Mouse (Mus musculus) kidney, embryonic 15.5 days (tissue): ENCODE measurements around the gene Arid5b. TPM values are rescaled to one million over a fixed set of nuclear protein-coding genes. Genes with fewer than 3 reads are reported as not detected.

Experiments used
- ATAC-seq: fragments of 200-750 bp; cut with Nextera tagmentation; replicated peaks from 2 replicates; pipeline ENCODE4 v1.8.0; 2017; ENCODE audit warnings: moderate TSS enrichment; ENCODE audit not compliant: low FRiP score
- H3K27ac ChIP-seq: fragments of 300-500 bp; sonication (generic); 2 replicates; pipeline ENCODE4 v1.5.1; 2015; ENCODE audit warnings: mild to moderate bottlenecking, inconsistent platforms
- H3K27me3 ChIP-seq: fragments of 300-500 bp; sonication (generic); 2 replicates; pipeline ENCODE4 v1.6.1; 2015; ENCODE audit warnings: inconsistent platforms
- H3K36me3 ChIP-seq: fragments of 300-500 bp; sonication (generic); 2 replicates; pipeline ENCODE4 v1.6.1; 2015; ENCODE audit warnings: inconsistent platforms
- H3K4me1 ChIP-seq: fragments of 300-500 bp; sonication (generic); 2 replicates; pipeline ENCODE4 v1.6.1; 2015; ENCODE audit warnings: inconsistent platforms
- H3K4me2 ChIP-seq: fragments of 300-500 bp; sonication (generic); 2 replicates; pipeline ENCODE4 v1.6.1; 2015; ENCODE audit warnings: moderate library complexity, mild to moderate bottlenecking, inconsistent platforms
- H3K4me3 ChIP-seq: fragments of 300-500 bp; sonication (generic); replicated peaks from 2 replicates; pipeline ENCODE4 v1.5.1; 2015; ENCODE audit warnings: mild to moderate bottlenecking, inconsistent platforms
- H3K9ac ChIP-seq: fragments of 300-500 bp; sonication (generic); 2 replicates; pipeline ENCODE4 v1.6.1; 2015; ENCODE audit warnings: mild to moderate bottlenecking, inconsistent platforms
- H3K9me3 ChIP-seq: fragments of 300-500 bp; sonication (generic); replicated peaks from 2 replicates; pipeline ENCODE4 v1.6.1; 2016; ENCODE audit warnings: inconsistent platforms
- WGBS: fragments of 180-500 bp; shearing (Covaris S2); methylation state at CpG from one replicate; pipeline ENCODE4 v1.1.7; 2015; ENCODE audit warnings: mixed read lengths; 5-methylcytosine and 5-hydroxymethylcytosine counted together
- polyA plus RNA-seq: library from polyadenylated mRNA; unstranded; fragments of >200 nt; fragmentation: Nextera tagmentation; extraction: Ambion mirVana; gene quantifications from 2 replicates; pipeline ENCODE4 v1.2.1, GENCODE M21; 2015

Arid5b gene
- polyA plus RNA-seq, 1 experiment from 2014 or later = 38.6 TPM

DNA sequence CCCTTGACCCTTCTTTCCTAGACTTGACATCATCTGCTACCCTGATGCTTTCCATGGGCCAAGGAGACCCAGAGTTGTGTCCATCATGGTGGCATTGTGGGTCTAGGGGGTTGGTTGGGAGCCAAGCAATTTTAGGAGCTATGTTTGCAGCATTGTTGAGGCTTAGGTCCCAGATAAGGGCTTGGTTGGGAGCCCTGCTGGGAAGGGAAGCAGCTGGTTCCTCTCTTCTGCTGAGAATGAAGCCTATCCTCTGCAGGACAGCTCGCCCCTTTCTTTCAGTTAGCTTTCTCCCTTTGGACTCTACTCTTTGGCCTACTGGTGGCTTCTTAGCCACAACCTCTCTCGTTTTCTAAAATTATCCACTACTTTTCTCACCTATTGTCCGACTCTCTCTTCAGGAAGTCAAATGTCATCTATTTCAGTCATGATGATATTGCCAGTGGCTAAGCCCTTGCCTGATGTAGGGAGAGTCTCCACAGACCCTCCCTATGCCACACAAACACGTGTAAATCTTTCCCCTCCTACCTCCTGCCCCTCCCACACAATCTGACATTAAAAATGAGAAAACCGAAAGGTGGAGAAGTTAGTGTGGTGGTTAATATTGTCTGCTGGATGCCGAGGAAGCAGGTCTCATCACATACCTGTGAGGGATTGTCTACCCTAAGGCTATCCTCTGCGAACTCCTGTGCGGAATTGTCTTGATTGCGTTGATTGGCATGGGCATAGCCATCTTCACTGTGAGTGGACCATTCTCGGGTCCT is 198.4 kb downstream of the Arid5b start:
- WGBS = 79% methylated on average over 10 of the region's 10 CpGs

GRCm38 (mm10) chr10:68078708-68079107 is 199.8 kb downstream of the Arid5b start:
- H3K9me3 ChIP-seq = no peaks in the 10 kb centered on the region
- no peak for ATAC-seq
- H3K9ac ChIP-seq = no peak overlapping the region
- no peak overlapping the region for H3K4me2 ChIP-seq
- no peak overlapping the region for H3K4me3 ChIP-seq
- H3K36me3 ChIP-seq = no peaks in the 10 kb centered on the region
- H3K27ac ChIP-seq = no peak overlapping the region
- H3K27me3 ChIP-seq = no peaks in the 10 kb centered on the region
- WGBS = 95% methylated on average over 3 of the region's 3 CpGs
- peaks cover 4% of the 10 kb centered on the region; the same call in 1 of the 2 replicates for H3K4me1 ChIP-seq

More for the DNA sequence above, 198.4 kb downstream of the Arid5b start:
- Histone ChIP-seq H3K9me3 (no peaks in the 10 kb centered on the region), H3K27ac (no peak overlapping the region), H3K36me3 (no peaks in the 10 kb centered on the region), H3K4me1 (no peaks in the 10 kb centered on the region), H3K4me3 (no peak overlapping the region), H3K9ac (no peak overlapping the region), H3K4me2 (no peak overlapping the region), H3K27me3 (no peaks in the 10 kb centered on the region)
- no peak for ATAC-seq

- no peak overlapping the region for H3K9ac ChIP-seq
- WGBS = 92% methylated on average over 5 of the region's 5 CpGs
- H3K9me3 ChIP-seq = no peaks in the 10 kb centered on the region
- H3K4me3 ChIP-seq = no peak overlapping the region
- no peak for ATAC-seq
- no peaks in the 10 kb centered on the region for H3K36me3 ChIP-seq
- H3K4me2 ChIP-seq = no peak overlapping the region
- no peaks in the 10 kb centered on the region for H3K27me3 ChIP-seq
- peaks cover 4% of the 10 kb centered on the region; the same call in 1 of the 2 replicates for H3K4me1 ChIP-seq
- H3K27ac ChIP-seq = no peak overlapping the region
These were observed 203.4 kb downstream of the Arid5b start for GRCm38 (mm10) chr10:68075181-68075580.

GRCm38 (mm10) chr10:68074291-68074690 is 204.2 kb downstream of the Arid5b start:
- 88% methylated on average over 12 of the region's 12 CpGs for WGBS
- Histone ChIP-seq H3K4me1 (peaks cover 4% of the 10 kb centered on the region; the same call in 1 of the 2 replicates), H3K36me3 (no peaks in the 10 kb centered on the region), H3K27ac (no peak overlapping the region), H3K4me3 (no peak overlapping the region), H3K4me2 (no peak overlapping the region), H3K9me3 (no peaks in the 10 kb centered on the region), H3K27me3 (no peaks in the 10 kb centered on the region), H3K9ac (no peak overlapping the region)
- no peak for ATAC-seq

- Histone ChIP-seq H3K9me3 (no peaks in the 10 kb centered on the region), H3K4me3 (no peak overlapping the region), H3K27ac (no peak overlapping the region), H3K36me3 (no peaks in the 10 kb centered on the region), H3K4me1 (peaks cover 4% of the 10 kb centered on the region; the same call in 1 of the 2 replicates), H3K27me3 (no peaks in the 10 kb centered on the region), H3K4me2 (no peak overlapping the region), H3K9ac (no peak overlapping the region)
- 90% methylated on average over 4 of the region's 4 CpGs for WGBS
- no peak for ATAC-seq
These were observed 205.9 kb downstream of the Arid5b start for GRCm38 (mm10) chr10:68072626-68073025.

DNA sequence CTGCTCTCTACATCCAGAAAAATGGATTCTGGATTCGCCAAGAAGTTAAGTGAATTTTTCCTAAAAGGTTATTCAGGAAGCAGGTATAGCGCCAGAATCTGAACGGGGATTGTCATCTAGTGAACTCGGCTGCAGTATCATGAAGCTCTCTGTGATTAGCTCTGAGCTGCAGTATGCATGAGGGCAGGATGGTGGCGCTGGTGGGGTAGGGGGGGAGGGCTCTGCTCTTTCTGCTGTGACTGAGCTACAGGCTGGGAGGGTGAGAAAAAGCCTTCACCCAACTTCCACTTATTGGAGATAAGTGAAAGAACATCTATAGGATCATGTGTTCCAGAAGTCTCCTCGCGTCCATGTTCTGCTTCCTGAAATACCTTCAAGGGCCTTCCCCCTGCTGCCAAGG is 207.5 kb downstream of the Arid5b start:
- H3K27ac ChIP-seq = no peak overlapping the region
- no peak overlapping the region for H3K9ac ChIP-seq
- no peaks in the 10 kb centered on the region for H3K9me3 ChIP-seq
- H3K27me3 ChIP-seq = no peaks in the 10 kb centered on the region
- H3K4me3 ChIP-seq = no peak overlapping the region
- 90% methylated on average over 7 of the region's 7 CpGs for WGBS
- no peaks in the 10 kb centered on the region for H3K36me3 ChIP-seq
- no peak overlapping the region for H3K4me2 ChIP-seq
- H3K4me1 ChIP-seq = peaks cover 4% of the 10 kb centered on the region; the same call in 1 of the 2 replicates
- ATAC-seq = no peak

DNA sequence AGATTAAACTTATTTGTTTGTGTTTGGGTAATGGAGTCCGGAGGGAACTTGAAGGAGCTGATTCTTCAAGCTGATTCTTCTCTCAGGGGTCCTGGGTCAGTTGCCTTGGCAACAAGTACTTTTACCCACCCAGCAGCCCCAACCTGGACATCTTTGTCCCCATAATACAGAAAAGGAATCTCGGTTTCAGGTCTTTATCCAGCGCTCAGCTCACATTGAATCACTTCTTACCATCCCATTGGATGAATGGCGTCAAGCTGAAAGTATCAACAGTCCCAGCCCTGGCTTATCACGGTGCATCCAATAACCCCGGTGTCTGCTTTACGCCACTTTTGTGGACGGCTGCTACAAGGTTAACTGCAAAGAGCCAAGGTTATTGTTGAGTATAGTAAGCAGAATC is 210.1 kb downstream of the Arid5b start:
- WGBS = 87% methylated on average over 8 of the region's 8 CpGs
- peaks cover 3% of the 10 kb centered on the region; the same call in 1 of the 2 replicates for H3K4me1 ChIP-seq
- H3K9ac ChIP-seq = no peak overlapping the region
- H3K4me2 ChIP-seq = no peak overlapping the region
- no peaks in the 10 kb centered on the region for H3K9me3 ChIP-seq
- H3K4me3 ChIP-seq = no peak overlapping the region
- no peak overlapping the region for H3K27ac ChIP-seq
- no peaks in the 10 kb centered on the region for H3K27me3 ChIP-seq
- no peak for ATAC-seq
- no peaks in the 10 kb centered on the region for H3K36me3 ChIP-seq

- 86% methylated on average over 5 of the region's 5 CpGs for whole genome bisulfite sequencing
- peaks cover 3% of the 10 kb centered on the region; the same call in 1 of the 2 replicates for H3K4me1 ChIP-seq
- no peak overlapping the region for H3K9ac ChIP-seq
- no peak overlapping the region for H3K4me2 ChIP-seq
- H3K4me3 ChIP-seq = no peak overlapping the region
- H3K27ac ChIP-seq = no peak overlapping the region
- no peaks in the 10 kb centered on the region for H3K27me3 ChIP-seq
- ATAC-seq = no peak
- H3K9me3 ChIP-seq = no peaks in the 10 kb centered on the region
- no peaks in the 10 kb centered on the region for H3K36me3 ChIP-seq
These were observed 210.6 kb downstream of the Arid5b start for GRCm38 (mm10) chr10:68067961-68068360.

- no peaks in the 10 kb centered on the region for H3K36me3 ChIP-seq
- no peaks in the 10 kb centered on the region for H3K9me3 ChIP-seq
- no peak overlapping the region for H3K4me2 ChIP-seq
- no peaks in the 10 kb centered on the region for H3K27me3 ChIP-seq
- WGBS = 84% methylated on average over 5 of the region's 5 CpGs
- no peak overlapping the region for H3K27ac ChIP-seq
- ATAC-seq = no peak
- no peak overlapping the region for H3K9ac ChIP-seq
- no peak overlapping the region for H3K4me3 ChIP-seq
- peaks cover 4% of the 10 kb centered on the region for H3K4me1 ChIP-seq
These were observed 212.4 kb downstream of the Arid5b start for GRCm38 (mm10) chr10:68066173-68066572.

DNA sequence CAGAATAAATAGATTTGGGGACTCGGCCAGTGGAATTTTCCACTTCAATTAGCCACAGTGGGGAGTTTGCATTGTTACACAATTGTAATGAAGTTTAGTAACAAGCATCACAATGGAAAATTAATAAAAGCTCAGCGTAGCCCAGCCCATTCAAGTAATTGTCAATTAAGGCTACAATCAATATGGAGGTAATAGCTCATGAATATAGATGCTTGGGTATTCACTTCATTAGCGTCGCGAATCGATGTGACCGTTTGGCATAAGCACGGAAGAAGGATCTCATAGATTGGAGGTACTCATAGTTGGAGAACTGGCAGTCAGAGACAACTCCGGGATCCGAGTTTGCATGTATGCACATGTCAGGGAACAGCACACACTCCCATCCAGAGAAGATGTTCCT is 214.0 kb downstream of the Arid5b start:
- no peaks in the 10 kb centered on the region for H3K9me3 ChIP-seq
- no peaks in the 10 kb centered on the region for H3K36me3 ChIP-seq
- H3K4me3 ChIP-seq = no peak overlapping the region
- no peak overlapping the region for H3K4me2 ChIP-seq
- peaks cover 9% of the 10 kb centered on the region for H3K4me1 ChIP-seq
- no peak for ATAC-seq
- no peak overlapping the region for H3K27ac ChIP-seq
- WGBS = 88% methylated on average over 10 of the region's 10 CpGs
- no peaks in the 10 kb centered on the region for H3K27me3 ChIP-seq
- no peak overlapping the region for H3K9ac ChIP-seq

- 49% methylated on average over 8 of the region's 8 CpGs for WGBS
- H3K4me2 ChIP-seq = 0 out of 2 replicates have a peak overlapping the region, but pooled peaks have one; percentile 9
- no peak overlapping the region for H3K4me3 ChIP-seq
- no peak overlapping the region; the same call in 1 of the 2 replicates for H3K27ac ChIP-seq
- peaks cover 9% of the 10 kb centered on the region for H3K4me1 ChIP-seq
- H3K9ac ChIP-seq = no peak overlapping the region
- H3K27me3 ChIP-seq = no peaks in the 10 kb centered on the region
- ATAC-seq = no peak
- H3K9me3 ChIP-seq = no peaks in the 10 kb centered on the region
- H3K36me3 ChIP-seq = no peaks in the 10 kb centered on the region
These were observed 214.6 kb downstream of the Arid5b start for GRCm38 (mm10) chr10:68063806-68064545.

DNA sequence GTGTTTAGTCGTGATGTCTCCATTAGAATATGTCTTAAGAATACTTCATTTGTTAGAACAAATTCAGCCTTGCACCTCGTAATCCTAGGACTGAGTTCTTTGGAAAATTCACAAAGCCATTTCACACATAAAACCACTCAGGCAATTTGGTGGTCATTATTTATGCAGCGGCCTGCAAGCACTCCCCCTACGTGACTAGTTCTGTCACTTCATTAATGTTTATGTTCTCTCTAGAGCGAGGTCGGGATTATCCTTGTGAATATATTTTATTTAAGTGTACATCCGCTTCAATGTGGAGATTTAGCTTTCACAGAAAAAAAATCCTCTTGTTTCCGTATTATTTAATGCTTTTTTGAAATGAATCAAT is 217.3 kb downstream of the Arid5b start:
- no peaks in the 10 kb centered on the region for H3K36me3 ChIP-seq
- H3K9me3 ChIP-seq = no peaks in the 10 kb centered on the region
- WGBS = 26% methylated on average over 8 of the region's 8 CpGs
- H3K27ac ChIP-seq = peak overlapping the region; percentile 85
- peaks cover 9% of the 10 kb centered on the region for H3K4me1 ChIP-seq
- H3K4me3 ChIP-seq = no peak overlapping the region
- peak overlapping the region; percentile 36 for H3K4me2 ChIP-seq
- no peak overlapping the region for H3K9ac ChIP-seq
- ATAC-seq = no peak
- no peaks in the 10 kb centered on the region for H3K27me3 ChIP-seq
